Mouse (Mus musculus): Measurements from ENCODE around the gene Pald1.

DNA sequence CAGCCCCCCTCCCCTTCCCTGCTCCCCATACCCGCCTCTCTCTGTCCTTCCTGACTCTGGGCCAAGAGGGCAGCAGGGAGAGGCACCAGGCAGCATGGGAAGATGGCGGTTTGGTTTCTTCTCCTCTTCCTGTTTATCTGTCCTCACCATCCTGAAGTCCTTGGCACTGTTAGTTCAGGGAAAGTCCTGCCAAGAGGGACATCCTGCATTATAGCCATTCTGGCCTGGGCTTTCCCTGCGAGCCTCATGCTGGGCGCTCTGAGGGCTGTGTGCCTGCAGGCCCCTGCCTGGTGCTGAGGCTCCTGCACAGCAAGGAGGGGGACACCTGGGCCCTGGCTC, 10.8 kb downstream of the Pald1 start:
- TF ChIP-seq CTCF (IDR thresholded peaks at IDR 0.05; ENCODE audit: low read depth) (no peak), EP300 (IDR thresholded peaks at IDR 0.05; ENCODE audit: low read depth) (no peak)
